Mouse (Mus musculus): ENCODE data around the gene Otoa. TPM values are rescaled to one million over a fixed set of nuclear protein-coding genes. Genes with fewer than 3 reads are reported as not detected.
A peak's percentile ranks its signal among the peaks of the same experiment; 100 is the strongest.

Otoa gene
- total RNA-seq, 2 experiments from 2014 or later: 0.31 to 0.61 TPM

DNA sequence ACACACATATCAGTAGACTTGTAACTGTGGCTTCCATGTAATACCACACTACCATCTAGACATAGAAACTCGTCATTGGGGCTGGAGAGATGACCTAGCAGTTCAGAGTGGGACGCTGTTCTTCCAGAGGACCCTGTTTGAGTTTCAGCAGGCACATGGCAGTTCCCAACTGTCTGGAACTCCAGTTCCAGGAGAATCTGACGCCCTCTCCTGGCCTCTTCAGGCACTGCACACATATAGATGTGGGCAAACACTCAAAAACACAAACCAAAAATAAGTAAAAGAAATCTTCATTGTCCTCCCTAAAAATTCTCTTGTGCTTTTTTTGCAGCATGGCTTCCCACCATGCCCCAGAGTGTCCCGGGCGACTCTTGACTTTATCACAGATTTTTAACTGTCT, 7.3 kb downstream of the Otoa start:
- Histone ChIP-seq H3K4me3 (no peak overlapping the region), H3K27ac (no peak overlapping the region)
- TF ChIP-seq CTCF (IDR thresholded peaks at IDR 0.05): peak; percentile 30; the same call in 1 of the 2 replicates
- DNase-seq: no peak
- intact Hi-C loops (cut with DNase I): no loop called here

DNA sequence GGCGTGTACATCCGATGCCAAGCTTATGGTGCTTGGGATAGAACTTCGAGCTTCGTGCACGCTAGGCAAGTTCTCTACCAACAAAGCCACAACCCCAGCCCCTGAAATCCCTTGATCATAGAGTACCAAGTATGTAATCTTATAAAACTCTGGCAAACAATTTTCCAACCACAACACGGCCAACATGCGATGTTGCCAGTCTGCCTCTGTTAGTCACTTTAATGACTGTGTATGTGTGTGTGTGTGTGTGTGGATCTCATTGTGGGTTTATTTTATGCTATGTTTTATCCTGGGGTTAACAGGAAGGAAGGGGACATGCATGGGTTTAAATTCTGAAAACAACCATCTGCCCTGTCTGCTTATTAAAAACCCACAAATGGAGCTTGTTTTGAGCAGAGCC, 9.3 kb downstream of the Otoa start:
- H3K4me3 ChIP-seq: no peak overlapping the region
- no peak for DNase-seq
- H3K27ac ChIP-seq: no peak overlapping the region
- TF ChIP-seq CTCF (IDR thresholded peaks at IDR 0.05): no peak
- intact Hi-C loops (cut with DNase I): no loop called here

GRCm38 (mm10) chr7:121093026-121093425, 11.6 kb downstream of the Otoa start:
- no peak overlapping the region for H3K4me3 ChIP-seq
- TF ChIP-seq CTCF (IDR thresholded peaks at IDR 0.05): no peak
- no peak overlapping the region for H3K27ac ChIP-seq
- no peak for DNase-seq
- intact Hi-C loops (cut with DNase I): no loop called here

GRCm38 (mm10) chr7:121098614-121099389, 17.4 kb downstream of the Otoa start:
- TF ChIP-seq CTCF (IDR thresholded peaks at IDR 0.05): no peak
- intact Hi-C loops (cut with DNase I): no loop called here
- no peak overlapping the region for H3K4me3 ChIP-seq
- no peak for DNase-seq
- H3K27ac ChIP-seq: no peak overlapping the region

DNA sequence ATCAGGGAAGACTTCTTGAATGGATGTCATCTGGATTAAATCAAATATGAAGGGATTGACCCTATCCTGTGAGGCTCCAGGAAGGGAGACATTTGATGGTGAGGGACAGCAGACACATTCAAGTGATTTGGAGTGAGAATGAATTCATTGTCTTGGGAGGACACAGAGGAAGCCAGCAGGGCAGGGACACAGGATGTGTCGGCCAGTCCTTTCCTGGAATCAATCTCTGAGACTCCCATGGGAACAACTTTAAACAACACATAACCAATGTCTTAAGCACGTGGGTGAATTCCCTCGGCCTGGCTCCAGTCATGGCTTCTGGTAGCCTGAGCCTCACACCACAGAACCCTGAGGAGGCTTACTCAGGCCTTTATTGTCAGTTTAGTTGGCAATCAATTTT, 26.4 kb downstream of the Otoa start:
- intact Hi-C loops (cut with DNase I): no loop called here
- DNase-seq: no peak
- H3K27ac ChIP-seq: no peak overlapping the region
- TF ChIP-seq CTCF (IDR thresholded peaks at IDR 0.05): no peak
- no peak overlapping the region for H3K4me3 ChIP-seq

DNA sequence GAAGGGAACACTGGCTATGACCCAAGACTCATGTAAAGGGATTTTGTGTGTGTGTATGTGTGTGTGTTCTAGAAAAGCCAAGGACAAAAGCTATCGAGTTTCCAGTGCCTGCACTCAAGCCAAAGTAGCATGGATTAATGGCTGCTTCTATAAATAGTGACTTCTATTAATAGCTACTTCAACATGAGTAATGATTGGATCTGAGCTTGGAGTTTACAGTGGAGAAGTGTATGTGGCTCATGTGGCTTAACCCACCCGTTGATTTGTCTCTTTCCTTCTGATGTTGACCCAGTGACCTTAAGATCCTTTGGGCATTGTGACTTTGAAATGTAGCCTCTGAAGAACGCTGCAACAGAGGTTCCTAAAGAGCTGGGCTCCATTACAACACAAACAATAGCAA, 29.9 kb downstream of the Otoa start:
- no peak overlapping the region for H3K27ac ChIP-seq
- intact Hi-C loops (cut with DNase I): loop anchor here (10.0 kb wide), 1 partner anchor 277 kb away; no protein-coding TSS in a partner anchor
- peak; percentile 34 for DNase-seq
- no peak overlapping the region for H3K4me3 ChIP-seq
- no peak for TF ChIP-seq CTCF (IDR thresholded peaks at IDR 0.05)

- no peak for TF ChIP-seq CTCF (IDR thresholded peaks at IDR 0.05)
- H3K4me3 ChIP-seq: no peak overlapping the region
- no peak overlapping the region for H3K27ac ChIP-seq
- DNase-seq: no peak
- intact Hi-C loops (cut with DNase I): loop anchor here (10.0 kb wide), 1 partner anchor 277 kb away; no protein-coding TSS in a partner anchor
Observed at GRCm38 (mm10) chr7:121111762-121112161, 30.3 kb downstream of the Otoa start.

DNA sequence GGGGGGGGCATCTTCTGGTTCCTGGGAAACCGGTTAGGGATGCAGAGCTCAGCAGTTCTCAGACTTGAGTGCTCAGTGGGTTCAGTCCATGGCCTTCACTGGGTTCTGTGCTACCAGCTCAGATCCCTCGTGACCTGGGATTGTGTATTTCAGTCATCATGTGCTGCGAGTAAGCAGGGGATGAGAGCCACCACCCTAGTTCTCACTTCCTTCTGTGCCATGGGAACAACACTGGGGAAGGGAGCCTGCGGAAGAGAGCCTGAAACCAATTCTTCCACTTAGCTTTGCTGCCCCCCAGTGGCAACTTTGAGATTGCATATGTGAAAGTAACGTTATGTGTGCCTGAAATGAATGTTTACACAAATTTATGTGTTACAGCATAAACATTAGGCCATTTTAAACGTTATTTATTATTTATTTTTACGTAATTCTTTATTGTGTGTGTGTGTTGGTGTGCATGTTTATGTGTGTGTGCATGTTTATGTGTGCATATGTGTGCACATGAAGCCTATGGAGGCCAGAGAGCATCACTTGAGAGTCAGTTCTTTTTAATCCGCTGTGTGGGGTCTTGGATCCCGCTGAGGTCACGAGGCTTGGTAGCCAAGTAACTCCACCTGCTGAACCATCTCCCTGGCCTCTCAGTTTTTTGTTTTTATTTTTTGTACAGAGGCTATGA, 38.8 kb downstream of the Otoa start:
- peak; percentile 87 for TF ChIP-seq CTCF (IDR thresholded peaks at IDR 0.05)
- no peak overlapping the region for H3K4me3 ChIP-seq
- intact Hi-C loops (cut with DNase I): loop anchor here (1.0 to 2.0 kb wide), 2 partner anchors 43 to 185 kb away; no protein-coding TSS in a partner anchor
- H3K27ac ChIP-seq: no peak overlapping the region
- peak; percentile 81 for DNase-seq

- H3K4me3 ChIP-seq: no peak overlapping the region
- DNase-seq: no peak
- no peak for TF ChIP-seq CTCF (IDR thresholded peaks at IDR 0.05)
- H3K27ac ChIP-seq: no peak overlapping the region
- intact Hi-C loops (cut with DNase I): no loop called here
Observed at GRCm38 (mm10) chr7:121130837-121131236, 49.4 kb downstream of the Otoa start.

DNA sequence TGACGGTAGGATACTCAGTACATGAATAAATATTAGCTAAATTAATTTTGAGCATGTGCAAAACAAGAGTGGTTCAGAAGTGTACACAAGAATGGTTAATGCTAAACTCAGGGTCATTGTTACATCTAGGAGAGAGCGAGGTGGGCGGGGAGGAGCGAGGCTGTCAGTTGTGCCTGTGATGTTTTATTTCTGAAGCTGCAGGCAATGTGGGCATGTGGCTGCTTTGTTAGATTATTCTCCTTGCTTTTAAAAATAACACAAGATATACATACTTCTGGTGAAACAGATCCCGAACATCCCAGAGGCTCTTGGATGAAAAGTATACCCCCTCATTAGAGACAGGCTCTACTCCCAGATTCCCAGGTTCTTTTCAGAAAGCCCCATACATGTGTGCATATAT, 59.8 kb downstream of the Otoa start:
- TF ChIP-seq CTCF (IDR thresholded peaks at IDR 0.05): no peak
- Histone ChIP-seq H3K27ac (no peak overlapping the region), H3K4me3 (no peak overlapping the region)
- intact Hi-C loops (cut with DNase I): no loop called here
- DNase-seq: no peak

DNA sequence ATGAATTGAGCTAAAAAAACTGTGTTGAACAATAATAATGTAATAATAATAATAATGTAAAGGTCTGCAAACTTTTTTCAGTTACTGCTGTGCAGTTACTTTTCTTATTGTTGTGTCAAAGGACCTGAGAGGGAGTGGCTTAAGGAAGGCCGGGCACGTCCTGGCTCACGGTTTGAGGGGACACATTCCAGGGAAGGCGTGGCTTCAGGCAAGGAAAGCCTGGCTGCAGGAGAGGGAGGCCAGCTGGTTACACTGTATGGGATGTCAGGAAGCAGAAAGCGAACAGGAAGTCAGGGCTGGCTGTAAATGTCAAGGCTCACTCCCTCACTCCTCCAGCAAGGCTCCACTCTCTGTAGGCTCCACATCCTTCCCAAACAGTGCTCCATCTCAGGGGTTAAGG, 69.2 kb downstream of the Otoa start:
- no peak overlapping the region for H3K4me3 ChIP-seq
- intact Hi-C loops (cut with DNase I): no loop called here
- DNase-seq: no peak
- H3K27ac ChIP-seq: no peak overlapping the region
- no peak for TF ChIP-seq CTCF (IDR thresholded peaks at IDR 0.05)

DNA sequence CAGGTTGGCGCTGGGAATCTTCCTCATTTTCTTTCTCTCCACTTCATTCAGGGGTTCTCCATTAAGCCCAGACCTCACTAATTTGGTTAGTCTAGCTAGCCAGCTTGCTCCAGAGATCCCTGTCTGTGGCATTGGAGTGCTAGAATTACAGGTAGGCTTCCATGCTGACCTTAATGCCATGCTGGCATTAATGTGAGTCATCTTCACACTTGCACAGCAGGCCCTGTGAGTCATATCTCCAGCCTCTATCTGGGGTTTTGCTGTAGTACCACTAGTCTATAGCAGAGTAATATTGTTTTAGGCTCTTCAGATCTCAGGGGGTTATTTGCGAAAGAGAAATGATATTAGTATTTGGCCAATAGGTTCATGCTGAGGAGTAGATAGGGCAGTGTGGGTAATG, 70.7 kb downstream of the Otoa start:
- Histone ChIP-seq H3K27ac (no peak overlapping the region), H3K4me3 (no peak overlapping the region)
- no peak for DNase-seq
- intact Hi-C loops (cut with DNase I): no loop called here
- no peak for TF ChIP-seq CTCF (IDR thresholded peaks at IDR 0.05)

- no peak for TF ChIP-seq CTCF (IDR thresholded peaks at IDR 0.05)
- DNase-seq: no peak
- intact Hi-C loops (cut with DNase I): no loop called here
- no peak overlapping the region for H3K27ac ChIP-seq
- no peak overlapping the region for H3K4me3 ChIP-seq
Observed at GRCm38 (mm10) chr7:121165616-121166015, 84.2 kb downstream of the Otoa start.
